Mouse (Mus musculus) midbrain, postnatal 0 days (tissue): Measurements from ENCODE around the gene Bpi. TPM values are rescaled to one million over a fixed set of nuclear protein-coding genes. Genes with fewer than 3 reads are reported as not detected.

ENCODE experiments used
- ATAC-seq: fragments of 200-750 bp; cut with Nextera tagmentation; 2 replicates; pipeline ENCODE4 v1.8.0; 2017; ENCODE audit warnings: moderate number of reproducible peaks, mild to moderate bottlenecking, moderate TSS enrichment, moderate library complexity; ENCODE audit not compliant: low FRiP score
- DNase-seq: peaks from one replicate; pipeline ENCODE4 v3.0.0-alpha.2; 2015; ENCODE audit warnings: low spot score
- H3K27ac ChIP-seq: fragments of 300-500 bp; sonication (generic); 2 replicates; pipeline ENCODE4 v1.5.1; 2014; ENCODE audit warnings: low read depth, mild to moderate bottlenecking, low read length, mixed read lengths
- H3K27me3 ChIP-seq: fragments of 300-500 bp; sonication (generic); 2 replicates; pipeline ENCODE4 v1.6.1; 2014; ENCODE audit warnings: low read length, control low read depth, mixed read lengths; ENCODE audit not compliant: insufficient read depth
- H3K36me3 ChIP-seq: fragments of 300-500 bp; sonication (generic); 2 replicates; pipeline ENCODE4 v1.6.1; 2014; ENCODE audit warnings: low read length, control low read depth, mixed read lengths; ENCODE audit not compliant: insufficient read depth
- H3K4me1 ChIP-seq: fragments of 300-500 bp; sonication (generic); 2 replicates; pipeline ENCODE4 v1.6.1; 2014; ENCODE audit warnings: mild to moderate bottlenecking, control low read depth, antibody characterized with exemption, low read length, mixed read lengths; ENCODE audit not compliant: insufficient read depth
- H3K4me2 ChIP-seq: fragments of 300-500 bp; sonication (generic); 2 replicates; pipeline ENCODE4 v1.6.1; 2014; ENCODE audit warnings: low read depth, mild to moderate bottlenecking, low read length, mixed read lengths; ENCODE audit not compliant: poor library complexity, severe bottlenecking
- H3K4me3 ChIP-seq: fragments of 300-500 bp; sonication (generic); 2 replicates; pipeline ENCODE4 v1.5.1; 2014; ENCODE audit warnings: low read depth, mild to moderate bottlenecking, low read length, moderate library complexity
- H3K9ac ChIP-seq: fragments of 300-500 bp; sonication (generic); replicated peaks from 2 replicates; pipeline ENCODE4 v1.6.1; 2014; ENCODE audit warnings: mild to moderate bottlenecking, low read length, moderate library complexity, mixed read lengths; ENCODE audit not compliant: poor library complexity, severe bottlenecking
- H3K9me3 ChIP-seq: fragments of 300-500 bp; sonication (generic); 2 replicates; pipeline ENCODE4 v1.6.1; 2016; ENCODE audit warnings: low read length, control low read depth
- CTCF ChIP-seq: IDR thresholded peaks from 2 replicates; pipeline ENCODE4 v1.5.1; 2016; ENCODE audit warnings: antibody characterized with exemption, mild to moderate bottlenecking
- WGBS: fragments of 180-500 bp; shearing (Covaris S2); extraction: QIAGEN DNeasy Blood & Tissue Kit; methylation state at CpG from one replicate; pipeline ENCODE4 v1.1.7; 2014; 5-methylcytosine and 5-hydroxymethylcytosine counted together
- polyA plus RNA-seq: library from polyadenylated mRNA; unstranded; fragments of >200 nt; fragmentation: Nextera tagmentation; extraction: Ambion mirVana; gene quantifications from 2 replicates; pipeline ENCODE4 v1.2.1, GENCODE M21; 2015
- total RNA-seq: library from RNA; depleted of rRNA; stranded (reverse); fragments of >200 nt; gene quantifications from 2 replicates; pipeline ENCODE4 v1.2.3, GENCODE M21; 2014

Bpi gene
- total and polyA plus RNA-seq, 2 experiments from 2014 or later = 0.22 TPM; not detected in 1

- no peak overlapping the region for H3K4me3 ChIP-seq
- no peak overlapping the region for H3K4me2 ChIP-seq
- DNase-seq = no peak
- ATAC-seq = no peak
- TF ChIP-seq CTCF = no peak
- no peak overlapping the region for H3K9ac ChIP-seq
- H3K27me3 ChIP-seq = no peaks in the 10 kb centered on the region
- 92% methylated on average over 6 of the region's 6 CpGs for WGBS
- H3K9me3 ChIP-seq = no peaks in the 10 kb centered on the region
- no peak overlapping the region for H3K27ac ChIP-seq
- H3K36me3 ChIP-seq = no peaks in the 10 kb centered on the region
- H3K4me1 ChIP-seq = no peaks in the 10 kb centered on the region
These were observed 25.9 kb downstream of the Bpi start for GRCm38 (mm10) chr2:158283771-158284170.

DNA sequence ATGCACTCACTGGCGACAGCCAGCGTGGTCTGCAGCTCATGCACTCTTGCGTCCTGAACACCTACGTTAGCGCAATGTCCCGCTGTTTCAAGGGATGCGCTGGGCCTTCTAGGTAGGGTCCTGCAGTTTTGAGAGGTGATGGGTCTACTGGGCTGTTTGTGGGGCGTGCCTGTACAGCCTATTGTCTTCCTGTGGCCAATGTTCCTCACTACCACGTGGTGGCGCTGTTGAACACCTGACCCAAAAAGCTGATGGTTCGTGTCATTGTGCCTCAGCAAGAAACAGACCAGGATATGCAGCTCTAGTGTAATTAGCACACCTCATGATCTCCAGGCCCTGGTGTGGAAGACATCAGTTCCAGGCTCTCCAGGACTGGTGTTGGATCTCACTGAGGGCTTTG, 26.7 kb downstream of the Bpi start:
- DNase-seq = peak; percentile 62
- WGBS = 23% methylated on average over 11 of the region's 11 CpGs
- TF ChIP-seq CTCF = peak; percentile 79

DNA sequence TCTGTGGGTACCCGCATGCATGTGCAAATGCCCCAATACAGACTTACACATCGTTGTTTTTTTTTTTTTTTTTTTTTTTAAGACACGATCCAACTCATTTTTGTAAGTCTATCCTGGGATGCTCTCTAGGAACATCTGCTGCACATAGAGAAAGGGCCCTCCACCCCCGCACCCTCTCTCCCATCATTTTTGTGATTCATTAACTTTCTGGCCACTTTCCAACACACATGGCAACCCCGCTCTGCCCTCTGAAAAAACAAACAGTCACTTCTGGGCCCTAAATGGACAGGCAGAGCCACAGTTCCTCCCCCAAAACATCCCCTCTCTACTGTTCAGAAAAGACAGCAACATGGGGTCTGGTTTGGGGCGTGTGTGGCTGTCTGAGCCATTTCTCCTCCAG, 27.8 kb downstream of the Bpi start:
- H3K27me3 ChIP-seq = no peaks in the 10 kb centered on the region
- H3K27ac ChIP-seq = no peak overlapping the region
- 83% methylated on average over 6 of the region's 6 CpGs for WGBS
- H3K4me2 ChIP-seq = no peak overlapping the region
- DNase-seq = no peak
- ATAC-seq = no peak
- TF ChIP-seq CTCF = no peak
- no peak overlapping the region for H3K4me3 ChIP-seq
- H3K36me3 ChIP-seq = no peaks in the 10 kb centered on the region
- no peaks in the 10 kb centered on the region for H3K9me3 ChIP-seq
- H3K9ac ChIP-seq = no peak overlapping the region
- H3K4me1 ChIP-seq = no peaks in the 10 kb centered on the region

More for the DNA sequence above, 26.7 kb downstream of the Bpi start:
- Histone ChIP-seq H3K9ac (no peak overlapping the region), H3K27me3 (no peaks in the 10 kb centered on the region), H3K36me3 (no peaks in the 10 kb centered on the region), H3K9me3 (no peaks in the 10 kb centered on the region), H3K4me3 (no peak overlapping the region), H3K4me2 (no peak overlapping the region), H3K4me1 (no peaks in the 10 kb centered on the region), H3K27ac (no peak overlapping the region)
- no peak for ATAC-seq

GRCm38 (mm10) chr2:158295700-158296099, 37.8 kb downstream of the Bpi start:
- ATAC-seq = no peak; the same call in 1 of the 2 replicates
- Histone ChIP-seq H3K27ac (no peak overlapping the region), H3K4me3 (no peak overlapping the region), H3K4me1 (no peaks in the 10 kb centered on the region), H3K9ac (no peak overlapping the region), H3K27me3 (no peaks in the 10 kb centered on the region), H3K4me2 (no peak overlapping the region), H3K36me3 (no peaks in the 10 kb centered on the region), H3K9me3 (no peaks in the 10 kb centered on the region)
- TF ChIP-seq CTCF = no peak
- peak; percentile 30 for DNase-seq
- 51% methylated on average over 9 of the region's 9 CpGs for WGBS

- 66% methylated on average over 3 of the region's 3 CpGs for WGBS
- TF ChIP-seq CTCF = no peak
- Histone ChIP-seq H3K27ac (no peak overlapping the region), H3K36me3 (no peaks in the 10 kb centered on the region), H3K27me3 (no peaks in the 10 kb centered on the region), H3K9ac (no peak overlapping the region), H3K4me1 (no peaks in the 10 kb centered on the region), H3K4me2 (no peak overlapping the region), H3K4me3 (no peak overlapping the region), H3K9me3 (no peaks in the 10 kb centered on the region)
- DNase-seq (no peak), ATAC-seq (no peak)
These were observed 41.3 kb downstream of the Bpi start for GRCm38 (mm10) chr2:158299203-158299602.

- Histone ChIP-seq H3K4me2 (no peak overlapping the region), H3K27ac (no peak overlapping the region), H3K36me3 (no peaks in the 10 kb centered on the region), H3K9ac (no peak overlapping the region), H3K9me3 (no peaks in the 10 kb centered on the region), H3K27me3 (no peaks in the 10 kb centered on the region), H3K4me1 (no peaks in the 10 kb centered on the region), H3K4me3 (no peak overlapping the region)
- DNase-seq (peak; percentile 49), ATAC-seq (no peak)
- 62% methylated on average over 4 of the region's 4 CpGs for WGBS
- TF ChIP-seq CTCF = no peak
These were observed 41.8 kb downstream of the Bpi start for GRCm38 (mm10) chr2:158299731-158300130.
